Mouse (Mus musculus): ENCODE data around the gene Gzma.

Gzma gene

GRCm38 (mm10) chr13:113045458-113046110, 55.2 kb downstream of the Gzma start:
- no peak for DNase-seq (ENCODE audit: low spot score)

GRCm38 (mm10) chr13:113044876-113045275, 55.9 kb downstream of the Gzma start:
- no peak for DNase-seq (ENCODE audit: low spot score)
